Mouse (Mus musculus): Measurements from ENCODE around the gene Rabac1. TPM values are rescaled to one million over a fixed set of nuclear protein-coding genes. Genes with fewer than 3 reads are reported as not detected.

Gene Rabac1
- total RNA-seq, 2 experiments from 2014 or later, result 7.3 to 8.8 TPM

DNA sequence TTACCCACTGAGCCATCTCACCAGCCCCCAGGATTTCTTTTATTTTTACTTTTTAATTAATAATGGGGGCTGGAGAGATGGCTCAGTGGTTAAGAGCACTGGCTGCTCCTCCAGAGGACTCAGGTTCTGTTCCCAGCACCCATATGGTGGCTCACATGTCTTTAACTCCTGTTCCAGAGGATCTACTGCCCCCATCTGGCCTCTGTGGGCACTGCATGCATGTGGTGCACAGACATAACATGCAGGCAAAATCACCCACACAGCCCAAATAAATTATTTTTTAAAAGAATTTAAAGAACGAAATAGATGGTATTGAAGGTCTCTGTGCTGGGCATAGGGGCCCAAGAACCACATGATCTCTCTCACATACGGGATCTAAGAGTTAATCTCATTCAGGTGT lies 11.8 kb upstream of the Rabac1 start:
- ATAC-seq (replicated peaks; ENCODE audit: low FRiP score, poor library complexity, severe bottlenecking), result no peak

DNA sequence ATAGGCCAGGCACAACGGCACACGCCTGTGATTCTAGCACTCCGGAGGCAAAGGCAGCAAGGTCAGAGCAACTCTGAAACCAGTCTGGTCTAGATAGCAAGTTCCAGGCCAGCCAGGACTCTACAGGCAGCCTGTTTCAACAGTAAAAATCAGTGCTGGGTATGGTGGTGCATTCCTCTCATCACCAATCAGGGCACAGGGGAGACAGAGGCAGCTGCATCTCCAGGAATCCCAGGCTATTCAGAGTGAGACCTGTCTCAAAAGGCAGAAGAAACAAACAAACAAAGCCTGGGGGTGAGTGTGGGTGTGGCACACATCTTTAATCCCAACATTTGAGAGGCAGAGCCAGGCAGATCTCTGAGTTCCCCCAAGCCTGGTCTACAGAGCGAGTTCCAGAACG lies 10.8 kb upstream of the Rabac1 start:
- no peak for ATAC-seq (replicated peaks; ENCODE audit: low FRiP score, poor library complexity, severe bottlenecking)

DNA sequence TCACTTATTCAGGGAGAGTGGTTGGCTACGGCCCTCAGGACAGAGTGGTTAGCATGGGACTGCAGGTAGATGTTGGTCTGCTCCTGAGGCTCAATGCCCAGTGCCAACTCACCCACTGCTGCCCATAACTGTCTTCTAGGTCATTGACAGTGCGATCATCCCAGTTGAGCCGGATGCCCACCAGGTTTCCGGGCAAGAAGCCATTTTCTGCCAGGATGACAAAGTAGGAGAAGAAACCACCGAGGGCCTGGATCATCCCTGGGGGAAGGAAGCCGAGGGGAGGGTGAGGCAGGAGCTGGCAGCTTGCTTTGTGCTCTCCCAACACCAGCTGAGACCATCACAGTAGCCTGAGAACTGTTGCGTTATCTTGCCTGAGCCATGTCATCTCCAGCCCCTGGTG lies 7.9 kb upstream of the Rabac1 start:
- no peak for ATAC-seq (replicated peaks; ENCODE audit: low FRiP score, poor library complexity, severe bottlenecking)

DNA sequence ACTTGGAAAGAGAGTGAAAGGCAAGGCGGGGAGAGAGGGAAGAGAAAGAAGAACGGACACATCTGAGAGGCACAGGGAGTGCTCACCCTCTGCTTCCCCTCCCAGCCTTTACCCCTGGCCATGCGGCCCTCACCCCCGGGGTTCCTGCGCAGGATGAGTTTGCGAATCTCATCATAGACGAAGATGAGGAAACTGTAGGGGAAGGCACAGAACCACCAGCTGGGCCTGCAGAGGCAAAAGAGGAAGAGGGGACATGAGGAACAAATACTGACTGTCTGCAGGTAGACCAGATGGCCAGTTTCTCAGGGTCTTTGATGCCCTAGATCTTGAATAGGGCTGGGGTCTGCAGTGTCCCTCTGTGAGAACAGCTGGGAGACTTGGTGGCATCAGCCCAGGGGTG lies 6.2 kb upstream of the Rabac1 start:
- ATAC-seq (replicated peaks; ENCODE audit: low FRiP score, poor library complexity, severe bottlenecking), result no peak

DNA sequence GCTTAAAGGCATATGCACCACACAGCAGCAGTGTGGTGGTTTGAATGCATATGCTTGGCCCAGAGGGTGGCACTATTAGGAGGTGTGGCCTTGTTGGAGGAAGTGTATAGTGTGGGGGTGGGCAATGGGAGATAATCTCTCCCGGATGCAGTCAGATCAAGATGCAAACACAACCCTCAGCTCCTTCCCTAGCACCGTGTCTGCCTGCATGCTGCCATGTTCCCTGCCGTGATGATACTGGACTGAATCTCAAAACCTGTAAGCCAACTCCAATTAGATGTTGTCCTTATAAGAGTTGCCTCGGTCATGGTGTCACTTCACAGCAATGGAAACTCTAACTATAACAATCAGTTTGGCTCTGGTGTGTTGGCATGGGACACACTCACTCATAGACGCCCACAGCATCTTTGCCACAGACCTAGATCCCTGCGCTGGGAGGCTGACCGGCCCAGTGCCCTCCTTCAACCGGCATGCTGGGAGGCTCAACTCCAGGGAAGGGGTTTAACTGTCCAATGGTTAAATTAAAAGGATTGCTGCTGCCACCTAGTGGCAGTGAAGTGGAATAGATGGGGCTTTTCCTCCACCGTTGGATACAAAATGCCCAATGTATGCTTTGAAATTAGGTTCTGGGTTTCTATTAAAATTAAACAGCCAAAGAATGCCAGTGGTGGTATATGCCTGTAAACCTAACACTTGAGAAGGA lies 2.5 kb upstream of the Rabac1 start:
- no peak for ATAC-seq (replicated peaks; ENCODE audit: low FRiP score, poor library complexity, severe bottlenecking)

DNA sequence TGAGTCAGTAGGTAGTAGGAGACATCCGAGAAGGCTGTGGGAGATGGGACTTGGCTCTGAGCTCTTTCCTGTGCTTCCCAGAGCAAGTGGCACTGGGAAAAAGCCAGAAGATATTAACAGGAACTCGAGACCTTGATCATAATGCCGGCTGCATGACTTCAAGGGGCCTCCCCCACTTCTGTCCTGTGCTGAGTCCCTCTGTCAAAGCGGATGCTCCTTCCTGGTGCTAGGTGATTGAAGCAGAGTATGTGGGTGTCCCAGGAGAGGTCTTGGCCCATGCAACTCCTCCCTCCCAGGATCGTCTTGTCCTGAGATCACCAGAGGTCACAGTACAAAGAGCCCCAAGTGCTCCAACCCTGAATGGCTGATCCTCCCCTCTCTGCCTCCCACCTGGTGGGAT lies 1.3 kb upstream of the Rabac1 start:
- ATAC-seq (replicated peaks; ENCODE audit: low FRiP score, poor library complexity, severe bottlenecking), result no peak

DNA sequence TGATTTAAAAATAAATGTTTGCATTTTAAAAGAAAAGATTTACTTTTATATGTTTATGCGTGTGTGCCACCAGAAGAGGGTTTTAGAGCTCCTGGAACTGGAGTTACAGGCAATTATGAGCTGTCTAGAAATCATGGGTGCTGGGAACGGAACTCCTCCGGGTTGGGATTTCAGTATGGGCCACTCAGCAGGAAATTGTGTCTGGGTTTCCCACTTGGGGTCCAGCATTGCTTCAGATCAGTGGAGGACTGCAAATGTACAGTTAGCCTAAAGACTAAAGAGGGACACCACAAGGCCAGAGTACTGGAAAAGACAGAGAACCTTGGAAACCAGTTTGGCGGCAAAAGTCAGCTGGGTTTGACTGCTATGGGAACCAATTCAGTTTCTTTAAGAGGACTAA lies 654 bp upstream of the Rabac1 start:
- no peak for ATAC-seq (replicated peaks; ENCODE audit: low FRiP score, poor library complexity, severe bottlenecking)

DNA sequence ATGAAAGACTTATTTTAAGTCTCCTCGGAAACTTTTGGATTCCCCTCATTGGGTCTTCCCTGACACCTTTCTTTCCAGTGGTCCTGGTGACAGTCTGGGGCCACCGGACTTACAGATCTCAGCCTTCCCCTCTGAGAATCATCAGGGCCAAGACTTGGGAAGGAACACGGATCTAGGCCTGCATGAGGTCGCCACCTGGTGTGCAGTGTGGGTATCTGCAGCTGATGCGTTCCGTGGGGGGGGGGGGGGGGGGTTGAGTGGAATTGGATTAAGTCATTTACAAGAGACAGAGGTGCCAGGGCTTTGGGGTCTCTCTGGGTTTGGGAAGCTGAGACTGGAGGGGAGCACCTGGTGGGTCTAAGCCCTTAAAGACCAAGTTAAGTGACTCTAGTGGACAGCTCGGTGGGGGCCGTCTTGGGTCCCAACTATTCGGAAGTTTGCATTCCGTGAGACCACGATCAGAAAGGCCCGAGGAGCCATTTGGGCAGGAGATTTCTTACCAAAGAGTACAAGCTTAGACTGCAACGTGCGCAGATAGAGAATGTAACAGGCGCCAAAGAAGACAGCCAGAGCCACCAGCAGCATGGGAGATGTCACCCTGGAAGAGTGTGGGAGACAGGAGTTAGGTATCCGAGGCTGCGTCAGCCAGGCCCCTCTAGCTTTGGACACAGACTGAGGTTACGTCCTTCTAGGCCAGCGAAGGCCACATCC lies 1.1 kb downstream of the Rabac1 start:
- ATAC-seq (replicated peaks; ENCODE audit: low FRiP score, poor library complexity, severe bottlenecking), result peak; percentile 36

DNA sequence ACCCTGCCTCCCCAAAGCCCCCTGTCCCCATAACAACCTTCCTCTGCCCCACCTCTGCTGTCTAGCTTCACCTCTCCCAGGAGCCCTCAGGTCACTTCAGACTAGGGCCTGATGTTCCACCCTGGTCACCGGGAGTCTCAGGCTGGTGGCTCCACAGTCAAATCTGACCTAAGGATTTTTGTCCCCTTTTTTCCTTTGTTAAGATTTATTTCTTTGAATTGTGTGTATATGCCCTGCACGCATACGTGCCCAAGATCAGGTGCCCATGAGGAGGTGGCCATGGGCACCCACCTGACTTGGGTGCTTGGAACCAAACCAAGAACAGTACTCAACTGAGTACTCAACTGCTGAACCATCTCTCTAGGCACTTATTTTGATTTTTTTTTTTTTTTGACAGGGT lies 2.2 kb downstream of the Rabac1 start:
- ATAC-seq (replicated peaks; ENCODE audit: low FRiP score, poor library complexity, severe bottlenecking), result no peak

DNA sequence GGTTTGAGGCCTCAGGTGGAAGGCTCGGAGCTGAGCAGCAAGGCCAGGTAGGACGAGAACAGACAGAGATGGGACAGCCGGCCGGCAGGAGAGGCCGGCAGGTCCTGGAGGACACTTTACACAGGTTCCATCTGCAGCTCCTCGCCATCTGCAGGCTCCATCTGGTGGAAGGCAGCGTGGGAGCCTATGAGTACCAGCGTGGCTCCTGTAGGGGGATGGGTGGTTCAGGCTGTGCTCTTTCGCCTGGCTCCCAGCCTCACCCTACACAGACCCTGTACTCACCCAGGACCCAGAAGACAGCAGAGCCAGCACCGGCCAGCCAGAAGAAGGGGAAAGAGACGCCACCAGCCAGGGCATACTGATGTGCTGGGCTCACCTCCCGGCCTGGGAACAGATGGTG lies 2.7 kb downstream of the Rabac1 start:
- ATAC-seq (replicated peaks; ENCODE audit: low FRiP score, poor library complexity, severe bottlenecking), result no peak

DNA sequence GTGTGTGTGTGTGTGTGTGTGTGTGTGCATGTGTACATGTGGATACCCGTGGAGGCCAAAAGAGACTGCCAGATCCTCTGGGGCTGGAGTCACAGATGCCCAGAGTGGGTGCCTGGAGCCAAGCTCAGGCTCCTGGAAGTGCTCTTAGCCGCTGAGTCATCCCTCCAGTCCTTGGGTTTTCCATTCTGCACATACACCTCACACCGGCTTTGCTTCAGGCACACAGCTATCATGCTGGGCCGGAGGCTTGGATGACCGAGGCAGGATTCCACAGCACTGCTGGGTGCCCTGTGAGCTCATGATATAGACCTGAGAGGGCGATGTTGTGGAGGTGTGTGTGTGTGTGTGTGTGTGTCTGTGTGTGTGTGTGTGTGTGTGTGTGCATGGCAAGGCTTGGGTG lies 4.1 kb downstream of the Rabac1 start:
- no peak for ATAC-seq (replicated peaks; ENCODE audit: low FRiP score, poor library complexity, severe bottlenecking)

DNA sequence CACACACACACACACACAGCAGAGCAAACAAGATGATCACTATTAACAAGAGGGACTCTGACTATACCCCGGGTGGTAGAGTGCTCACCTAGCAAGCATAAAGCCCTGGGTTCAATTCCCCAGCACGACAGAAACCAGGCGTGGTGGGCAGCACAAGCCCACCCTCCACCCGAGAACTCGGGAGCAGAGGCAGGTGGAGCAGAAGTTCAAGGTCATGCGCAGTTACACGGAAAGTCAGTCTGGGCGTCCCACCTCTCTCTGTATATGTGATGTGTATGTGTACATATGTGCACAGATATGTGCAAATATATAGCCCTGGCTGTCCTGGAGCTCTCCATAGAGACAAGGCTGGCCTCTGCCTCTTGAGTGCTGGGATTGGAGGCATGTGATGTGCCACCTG lies 4.6 kb downstream of the Rabac1 start:
- no peak for ATAC-seq (replicated peaks; ENCODE audit: low FRiP score, poor library complexity, severe bottlenecking)

DNA sequence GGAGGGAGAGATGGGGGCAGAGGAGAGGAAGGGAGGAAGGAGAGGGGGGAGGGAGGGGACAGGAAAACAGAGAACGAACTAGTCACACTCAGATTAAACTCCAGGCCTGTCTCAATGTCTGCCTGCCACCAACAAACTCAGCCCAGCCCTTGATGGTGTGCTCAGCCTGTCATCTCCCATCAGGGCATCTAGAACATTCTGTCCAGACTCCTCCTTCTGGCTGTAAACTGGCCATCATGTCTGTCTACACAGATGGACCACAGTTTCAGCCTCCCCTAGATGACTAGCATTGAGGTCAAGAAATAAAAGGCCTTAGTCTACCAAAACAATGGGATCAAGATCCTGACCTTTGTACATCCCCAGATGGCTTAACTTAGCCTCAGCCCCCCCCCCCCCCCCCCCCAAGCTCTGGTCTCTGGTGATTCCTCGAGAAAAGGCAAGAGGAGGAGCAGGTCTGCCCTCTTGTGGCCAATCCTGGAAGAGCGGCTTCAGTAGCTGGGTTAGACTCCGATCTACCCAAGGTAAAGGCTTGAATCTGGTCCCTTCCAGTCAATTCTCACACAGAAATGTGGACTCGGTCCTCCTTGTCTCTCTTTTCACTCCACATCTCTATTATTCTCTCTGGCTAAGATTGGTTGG lies 7.5 kb downstream of the Rabac1 start:
- ATAC-seq (replicated peaks; ENCODE audit: low FRiP score, poor library complexity, severe bottlenecking), result no peak

DNA sequence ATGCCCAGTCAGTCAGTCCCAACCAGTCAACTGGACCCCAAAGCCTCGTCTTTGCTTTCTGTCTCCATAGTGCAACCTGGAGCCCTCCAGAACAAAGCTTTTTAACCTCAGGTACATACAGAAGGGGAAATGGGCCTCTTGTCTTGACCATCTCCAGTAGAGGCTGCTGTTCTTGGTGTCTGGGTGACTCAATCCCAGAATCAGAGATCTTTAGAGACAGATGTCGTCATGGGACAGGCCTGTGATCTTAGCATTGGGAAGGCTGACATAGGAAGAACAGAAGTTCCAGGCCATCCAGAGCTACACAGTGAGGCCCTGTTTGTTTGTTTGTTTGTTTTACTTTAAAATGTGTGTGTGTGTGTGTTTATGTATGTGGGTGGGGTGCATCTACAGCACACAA lies 8.3 kb downstream of the Rabac1 start:
- ATAC-seq (replicated peaks; ENCODE audit: low FRiP score, poor library complexity, severe bottlenecking), result no peak

DNA sequence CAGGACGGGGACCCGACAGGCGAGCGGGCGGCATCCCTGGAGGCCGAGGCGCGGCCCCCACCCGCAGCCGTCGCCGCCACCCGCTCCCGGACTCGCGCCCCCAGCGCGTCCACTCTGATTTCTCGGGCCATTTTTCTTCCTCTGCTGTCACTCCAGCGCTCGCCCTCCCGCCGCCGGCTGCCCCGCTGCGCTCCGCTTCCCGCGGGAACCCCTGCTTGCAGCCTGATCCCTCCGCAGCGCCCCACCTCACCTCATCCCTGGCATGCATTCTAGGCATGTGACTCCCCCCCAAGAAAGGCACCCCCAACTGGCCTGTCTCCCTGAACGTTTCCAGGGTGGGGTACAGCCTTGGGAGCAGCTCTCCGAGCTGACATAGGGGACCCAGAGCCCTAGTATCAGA lies 17.3 kb downstream of the Rabac1 start:
- no peak for ATAC-seq (replicated peaks; ENCODE audit: low FRiP score, poor library complexity, severe bottlenecking)

DNA sequence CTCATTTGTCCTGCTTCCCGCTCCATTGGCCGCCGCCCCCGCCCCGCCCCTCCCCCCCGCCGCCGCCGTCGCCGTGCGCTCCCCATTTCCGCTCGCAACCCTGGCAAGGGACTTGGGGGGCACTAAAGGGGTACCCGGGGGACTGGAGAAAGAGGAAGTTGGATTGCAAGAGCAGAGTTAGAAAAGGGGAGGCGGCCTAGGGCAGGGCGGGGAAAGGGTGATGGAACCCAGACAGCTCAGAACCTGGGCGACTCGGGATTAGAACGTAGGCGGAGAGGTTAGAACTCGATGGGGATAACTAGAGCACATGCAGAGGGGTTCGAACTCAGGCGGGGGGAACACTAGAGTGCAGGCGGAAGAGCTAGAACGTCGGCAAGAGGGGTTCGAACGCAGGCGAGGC lies 18.1 kb downstream of the Rabac1 start:
- no peak for ATAC-seq (replicated peaks; ENCODE audit: low FRiP score, poor library complexity, severe bottlenecking)

DNA sequence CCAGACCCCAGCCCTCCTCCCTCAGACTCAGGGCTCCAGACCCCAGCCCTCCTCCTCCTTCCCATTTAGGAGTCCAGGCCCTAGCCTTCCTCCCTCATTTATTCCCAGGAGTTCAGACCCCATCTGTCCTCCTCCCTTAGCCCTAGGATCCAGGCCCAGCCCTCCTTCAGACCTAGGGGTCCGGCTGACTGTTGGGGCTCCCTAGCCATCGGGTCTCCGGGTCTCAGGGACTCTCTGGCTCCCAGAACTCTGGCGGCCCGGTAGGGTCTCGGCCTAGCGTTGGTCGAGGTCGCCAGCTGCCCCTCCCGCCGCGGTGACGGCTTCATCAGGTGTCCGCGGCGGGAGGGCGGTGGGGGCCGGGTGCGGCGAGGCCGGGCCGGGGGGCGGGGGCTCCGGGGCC lies 18.6 kb downstream of the Rabac1 start:
- ATAC-seq (replicated peaks; ENCODE audit: low FRiP score, poor library complexity, severe bottlenecking), result no peak

DNA sequence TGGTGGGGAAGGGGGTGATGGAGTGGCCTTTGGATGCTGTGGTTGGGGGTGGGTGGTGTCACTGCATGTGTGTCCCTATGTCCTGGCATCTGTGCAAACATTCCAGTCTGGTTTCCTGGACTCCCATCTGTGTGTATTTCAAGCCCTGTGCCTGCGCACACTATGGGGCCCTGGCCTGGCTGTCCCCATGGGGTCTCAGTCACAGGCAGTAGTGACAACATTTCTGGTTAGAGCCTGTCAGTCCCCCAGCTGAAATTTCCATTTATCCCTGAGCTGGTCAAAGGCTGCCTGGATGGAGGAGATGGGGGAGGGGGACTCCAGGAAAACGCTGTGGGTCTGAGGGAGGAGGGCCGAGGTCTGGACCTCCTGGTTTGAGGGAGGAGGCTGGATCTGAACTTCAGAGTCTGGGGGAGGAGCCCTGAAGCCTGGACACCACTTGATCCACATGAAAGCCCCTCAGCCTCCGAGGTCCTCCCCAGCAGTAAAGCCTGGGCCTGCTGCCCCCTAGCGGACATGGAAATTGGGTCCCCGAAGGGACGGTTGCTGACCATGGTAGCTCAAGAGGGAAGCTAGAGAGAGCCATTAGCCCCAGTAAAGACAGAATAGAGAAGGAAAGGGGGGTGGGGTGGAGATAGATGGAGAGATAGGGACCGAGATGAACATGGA lies 22.5 kb downstream of the Rabac1 start:
- 0 out of 2 replicates have a peak, but pooled peaks have one; percentile 55 for ATAC-seq (replicated peaks; ENCODE audit: low FRiP score, poor library complexity, severe bottlenecking)

DNA sequence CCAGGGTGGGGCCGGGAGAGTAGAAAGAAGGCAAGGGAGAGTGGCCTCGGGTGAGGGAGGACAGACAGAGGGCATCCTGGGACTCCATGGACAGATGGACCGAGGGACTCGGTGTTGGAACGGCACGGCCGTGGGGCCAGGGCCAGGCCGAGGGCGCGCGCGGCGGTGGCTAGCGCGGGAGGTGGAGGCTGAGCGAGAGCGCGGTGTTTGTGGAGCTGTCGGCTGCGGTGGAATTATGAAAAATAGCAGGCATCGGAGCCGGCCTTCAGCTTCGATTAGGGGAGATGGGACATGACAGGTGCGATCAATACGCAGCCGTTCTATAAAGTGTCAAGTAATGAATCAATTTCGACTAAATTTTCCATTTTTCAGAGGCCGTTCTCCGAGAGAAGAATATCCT lies 23.8 kb downstream of the Rabac1 start:
- no peak for ATAC-seq (replicated peaks; ENCODE audit: low FRiP score, poor library complexity, severe bottlenecking)

DNA sequence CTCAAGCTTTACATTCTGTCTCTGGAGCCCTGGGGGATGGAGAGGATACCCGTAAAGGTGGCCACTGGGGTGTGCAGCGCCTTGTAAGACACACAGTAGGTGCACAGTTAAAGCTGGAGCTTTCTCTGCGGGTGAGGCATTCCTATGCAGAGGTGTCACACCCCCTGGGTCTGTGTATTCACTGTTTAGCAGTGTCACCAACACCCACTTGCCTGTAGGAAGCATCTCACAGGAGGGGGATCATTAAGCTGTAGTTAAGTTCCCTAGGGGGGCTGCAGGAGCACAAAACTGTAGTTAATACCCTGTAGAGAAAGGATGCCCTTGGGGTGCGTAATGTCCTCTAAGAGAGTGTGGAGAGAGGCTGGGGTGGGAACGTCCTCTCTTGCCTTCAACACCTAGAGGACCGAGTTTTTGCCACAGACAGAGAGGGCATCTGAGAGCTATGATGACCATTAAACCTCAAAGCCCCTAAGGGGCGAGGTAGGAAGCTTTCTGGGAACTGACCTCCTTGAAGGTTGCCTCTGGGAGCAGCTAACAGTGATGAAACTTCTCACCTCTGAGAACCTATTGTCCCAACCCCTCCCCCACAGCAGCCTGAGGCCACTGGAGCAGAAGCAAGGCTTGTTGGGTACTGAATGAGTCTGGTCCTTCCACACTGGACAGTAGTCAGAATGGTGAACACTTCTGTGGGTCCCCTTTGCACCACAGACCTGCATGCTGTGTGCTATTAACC lies 25.1 kb downstream of the Rabac1 start:
- ATAC-seq (replicated peaks; ENCODE audit: low FRiP score, poor library complexity, severe bottlenecking), result no peak

Measured in erythroid progenitor cell, adult 5-6 weeks (primary cell).